Mouse (Mus musculus): ENCODE measurements around the gene Daw1. TPM values are rescaled to one million over a fixed set of nuclear protein-coding genes. Genes with fewer than 3 reads are reported as not detected.

The Daw1 gene
- polyA plus RNA-seq, 1 experiment from 2014 or later = 1.5 TPM

- H3K36me3 ChIP-seq = no peaks in the 10 kb centered on the region
- ATAC-seq (ENCODE audit: low FRiP score) = no peak
- H3K27me3 ChIP-seq = no peaks in the 10 kb centered on the region
- WGBS = 61% methylated on average over 1 of the region's 1 CpGs
- H3K4me1 ChIP-seq (replicated peaks) = no peaks in the 10 kb centered on the region
- H3K27ac ChIP-seq = no peak overlapping the region
- no peak overlapping the region for H3K4me3 ChIP-seq
- no peak overlapping the region for H3K9ac ChIP-seq
- H3K9me3 ChIP-seq = no peaks in the 10 kb centered on the region
- no peak overlapping the region for H3K4me2 ChIP-seq
Measured at GRCm38 (mm10) chr1:83223072-83223471, 63.5 kb downstream of the Daw1 start.

- no peak for ATAC-seq (ENCODE audit: low FRiP score)
- H3K9me3 ChIP-seq = no peaks in the 10 kb centered on the region
- H3K4me2 ChIP-seq = no peak overlapping the region
- H3K9ac ChIP-seq = no peak overlapping the region
- no peak overlapping the region for H3K4me3 ChIP-seq
- no peak overlapping the region for H3K27ac ChIP-seq
- H3K27me3 ChIP-seq = no peaks in the 10 kb centered on the region
- no peaks in the 10 kb centered on the region for H3K4me1 ChIP-seq (replicated peaks)
- no peaks in the 10 kb centered on the region for H3K36me3 ChIP-seq
Measured at GRCm38 (mm10) chr1:83224423-83224960, 64.9 kb downstream of the Daw1 start.

DNA sequence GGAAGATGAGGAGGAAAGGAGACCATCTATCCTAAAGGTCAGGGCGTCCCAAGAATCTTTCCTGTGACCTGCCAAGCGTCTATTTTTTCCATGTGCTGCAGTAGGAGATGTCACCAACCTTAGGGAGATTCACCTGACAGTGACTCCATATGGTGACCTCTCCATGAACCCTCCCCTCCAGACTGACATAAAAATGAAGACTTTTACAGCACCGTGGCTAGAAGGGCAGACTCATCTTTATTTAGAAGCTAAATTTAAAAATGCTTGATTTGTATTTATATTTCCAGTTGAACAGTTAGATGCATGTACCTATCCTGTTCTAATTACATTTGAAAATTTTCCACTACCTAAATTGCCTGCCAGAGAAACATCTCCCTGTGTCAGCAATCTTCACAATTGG, 68.4 kb downstream of the Daw1 start:
- H3K36me3 ChIP-seq = no peaks in the 10 kb centered on the region
- no peak overlapping the region for H3K27ac ChIP-seq
- no peak overlapping the region for H3K4me3 ChIP-seq
- no peak overlapping the region for H3K4me2 ChIP-seq
- WGBS = 77% methylated on average over 3 of the region's 3 CpGs
- H3K9me3 ChIP-seq = no peaks in the 10 kb centered on the region
- ATAC-seq (ENCODE audit: low FRiP score) = no peak
- no peaks in the 10 kb centered on the region for H3K27me3 ChIP-seq
- H3K9ac ChIP-seq = no peak overlapping the region
- H3K4me1 ChIP-seq (replicated peaks) = no peaks in the 10 kb centered on the region

DNA sequence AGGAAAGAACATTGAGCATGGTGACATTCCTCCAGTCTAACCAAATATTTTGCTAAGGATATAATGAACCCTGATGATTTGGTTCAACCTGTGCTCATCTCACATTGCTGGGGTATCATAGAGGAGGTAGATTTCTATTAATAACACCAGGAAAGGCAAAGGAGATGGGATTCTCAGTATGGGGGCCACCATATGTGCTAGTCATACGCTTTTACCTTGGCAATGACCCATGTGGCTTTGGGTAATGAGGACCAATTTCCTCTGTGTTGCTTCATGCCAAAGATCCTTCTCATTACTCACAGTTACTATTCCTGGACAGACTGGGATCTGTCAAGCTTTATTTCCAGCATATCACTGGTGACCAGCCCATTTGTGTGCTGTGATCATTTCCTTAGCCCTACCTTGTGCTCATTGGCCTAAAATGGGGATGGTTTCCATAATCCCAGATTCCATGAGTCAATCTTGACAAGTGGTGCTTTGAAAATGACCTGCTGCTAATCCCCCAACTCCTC, 88.7 kb downstream of the Daw1 start:
- Histone ChIP-seq H3K4me2 (no peak overlapping the region), H3K36me3 (no peaks in the 10 kb centered on the region), H3K4me1 (replicated peaks) (no peaks in the 10 kb centered on the region), H3K9me3 (no peaks in the 10 kb centered on the region), H3K27me3 (no peaks in the 10 kb centered on the region), H3K9ac (no peak overlapping the region), H3K4me3 (no peak overlapping the region), H3K27ac (no peak overlapping the region)
- no peak for ATAC-seq (ENCODE audit: low FRiP score)
- WGBS = 83% methylated on average over 1 of the region's 1 CpGs

GRCm38 (mm10) chr1:83251746-83252145, 92.2 kb downstream of the Daw1 start:
- Histone ChIP-seq H3K27me3 (no peaks in the 10 kb centered on the region), H3K4me1 (replicated peaks) (no peaks in the 10 kb centered on the region), H3K4me3 (no peak overlapping the region), H3K9me3 (no peaks in the 10 kb centered on the region), H3K9ac (no peak overlapping the region), H3K36me3 (no peaks in the 10 kb centered on the region), H3K27ac (no peak overlapping the region), H3K4me2 (no peak overlapping the region)
- WGBS = 83% methylated on average over 1 of the region's 1 CpGs
- ATAC-seq (ENCODE audit: low FRiP score) = no peak

Other genes with a start within 250 kb of the Daw1 start
- 0.21 and 0.41 TPM in 2 replicates for gene A030005L19Rik, start 246.4 kb upstream of the Daw1 start, polyA plus RNA-seq (2015; fragmentation: Nextera tagmentation; extraction: Ambion mirVana)
- not detected in 2 replicates for gene A030014E15Rik, start 234.8 kb upstream of the Daw1 start, polyA plus RNA-seq (2015; fragmentation: Nextera tagmentation; extraction: Ambion mirVana)
- gene Gm6217, start 228.4 kb upstream of the Daw1 start, polyA plus RNA-seq (2015; fragmentation: Nextera tagmentation; extraction: Ambion mirVana) = not detected in 2 replicates
- gene A030003K21Rik, start 216.4 kb upstream of the Daw1 start, polyA plus RNA-seq (2015; fragmentation: Nextera tagmentation; extraction: Ambion mirVana) = not detected in 2 replicates
- not detected in 2 replicates for gene Gm7544, start 203.7 kb upstream of the Daw1 start, polyA plus RNA-seq (2015; fragmentation: Nextera tagmentation; extraction: Ambion mirVana)
- not detected in 2 replicates for gene Gm47955, start 199.5 kb upstream of the Daw1 start, polyA plus RNA-seq (2015; fragmentation: Nextera tagmentation; extraction: Ambion mirVana)
- not detected in 2 replicates for gene Gm47959, start 159.2 kb upstream of the Daw1 start, polyA plus RNA-seq (2015; fragmentation: Nextera tagmentation; extraction: Ambion mirVana)
- 0.64 and 0.80 TPM in 2 replicates for gene Slc19a3, start 121.3 kb upstream of the Daw1 start, polyA plus RNA-seq (2015; fragmentation: Nextera tagmentation; extraction: Ambion mirVana)
- not detected in 2 replicates for gene Krtap28-10, start 117.3 kb upstream of the Daw1 start, polyA plus RNA-seq (2015; fragmentation: Nextera tagmentation; extraction: Ambion mirVana)
- gene Gm47969, start 114.8 kb upstream of the Daw1 start, polyA plus RNA-seq (2015; fragmentation: Nextera tagmentation; extraction: Ambion mirVana) = not detected in 2 replicates
- not detected in 2 replicates for gene A030005K14Rik, start 100.4 kb upstream of the Daw1 start, polyA plus RNA-seq (2015; fragmentation: Nextera tagmentation; extraction: Ambion mirVana)
- not detected in 2 replicates for gene Krtap28-13, start 98.8 kb upstream of the Daw1 start, polyA plus RNA-seq (2015; fragmentation: Nextera tagmentation; extraction: Ambion mirVana)
- gene Ccl20, start 43.0 kb upstream of the Daw1 start, polyA plus RNA-seq (2015; fragmentation: Nextera tagmentation; extraction: Ambion mirVana) = not detected in 2 replicates
- 5.3 and 5.6 TPM in 2 replicates for gene Sphkap, start 248.4 kb downstream of the Daw1 start, polyA plus RNA-seq (2015; fragmentation: Nextera tagmentation; extraction: Ambion mirVana)

Measured in hindbrain, embryonic 13.5 days (tissue).